Mouse (Mus musculus) cerebellum, adult 2 months (tissue): ENCODE data around the gene Zfp385a.

Source experiments
- CTCF ChIP-seq: fragments of 200-500 bp; IDR thresholded peaks from 2 replicates; pipeline ENCODE4 v1.5.1; 2011; ENCODE audit warnings: low read depth, mild to moderate bottlenecking, control low read depth, low read length, moderate library complexity, borderline replicate concordance; ENCODE audit not compliant: insufficient read depth
- POLR2A ChIP-seq: fragments of 200-500 bp; IDR thresholded peaks from 2 replicates; pipeline ENCODE4 v1.6.1; 2011; ENCODE audit warnings: low read length, control low read depth, borderline replicate concordance; ENCODE audit not compliant: insufficient read depth

- TF ChIP-seq POLR2A = no peak
- TF ChIP-seq CTCF = no peak
Measured at GRCm38 (mm10) chr15:103318201-103318816, 21.6 kb downstream of the Zfp385a start.
